Mouse (Mus musculus) CH12F3 (cell line): ENCODE measurements around the gene Arl5c.
"Not testable (repeated sequence)": the region's sequence is repeated elsewhere in the genome, so short reads cannot be mapped to it uniquely, and the experiment has no call there.

Experiments used
- in situ Hi-C: fragments of 300-500 bp; cut with MboI; formaldehyde crosslinking; loops from 2 replicates; pipeline ENCODE4 v1.14.3; 2020; ENCODE audit warnings: low sequenced_read_pairs

Gene Arl5c

GRCm38 (mm10) chr11:97970771-97971170 is 25.2 kb downstream of the Arl5c start:
- in situ Hi-C loops, result no loop called here

GRCm38 (mm10) chr11:97968385-97968784 is 27.6 kb downstream of the Arl5c start:
- in situ Hi-C loops, result no loop called here

GRCm38 (mm10) chr11:97967114-97967513 is 28.9 kb downstream of the Arl5c start:
- in situ Hi-C loops, result no loop called here

- in situ Hi-C loops, result no loop called here
These were observed 35.1 kb downstream of the Arl5c start for GRCm38 (mm10) chr11:97960907-97961306.

GRCm38 (mm10) chr11:97959300-97959680 is 36.7 kb downstream of the Arl5c start:
- in situ Hi-C loops, result no loop called here

GRCm38 (mm10) chr11:97958641-97959299 is 37.2 kb downstream of the Arl5c start:
- in situ Hi-C loops, result no loop called here

GRCm38 (mm10) chr11:97956905-97957560 is 38.9 kb downstream of the Arl5c start:
- in situ Hi-C loops, result no loop called here

GRCm38 (mm10) chr11:97955915-97956314 is 40.1 kb downstream of the Arl5c start:
- in situ Hi-C loops, result no loop called here

- in situ Hi-C loops, result no loop called here
These were observed 40.7 kb downstream of the Arl5c start for GRCm38 (mm10) chr11:97955146-97955902.

- in situ Hi-C loops, result no loop called here
These were observed 41.4 kb downstream of the Arl5c start for GRCm38 (mm10) chr11:97954469-97955141.

GRCm38 (mm10) chr11:97953939-97954275 is 42.1 kb downstream of the Arl5c start:
- in situ Hi-C loops, result no loop called here

GRCm38 (mm10) chr11:97953179-97953938 is 42.6 kb downstream of the Arl5c start:
- in situ Hi-C loops, result no loop called here

GRCm38 (mm10) chr11:97952367-97953006 is 43.5 kb downstream of the Arl5c start:
- in situ Hi-C loops, result no loop called here

- in situ Hi-C loops, result no loop called here
These were observed 46.1 kb downstream of the Arl5c start for GRCm38 (mm10) chr11:97949703-97950475.

GRCm38 (mm10) chr11:97947426-97947825 is 48.6 kb downstream of the Arl5c start:
- in situ Hi-C loops, result no loop called here

- in situ Hi-C loops, result not testable (repeated sequence)
These were observed 50.2 kb downstream of the Arl5c start for GRCm38 (mm10) chr11:97945738-97946289.

- in situ Hi-C loops, result no loop called here
These were observed 51.0 kb downstream of the Arl5c start for GRCm38 (mm10) chr11:97945031-97945430.

- in situ Hi-C loops, result no loop called here
These were observed 52.7 kb downstream of the Arl5c start for GRCm38 (mm10) chr11:97943256-97943655.

- in situ Hi-C loops, result no loop called here
These were observed 53.4 kb downstream of the Arl5c start for GRCm38 (mm10) chr11:97942420-97943111.
